Mouse (Mus musculus): ENCODE results near the gene Exoc5.

The Exoc5 gene

DNA sequence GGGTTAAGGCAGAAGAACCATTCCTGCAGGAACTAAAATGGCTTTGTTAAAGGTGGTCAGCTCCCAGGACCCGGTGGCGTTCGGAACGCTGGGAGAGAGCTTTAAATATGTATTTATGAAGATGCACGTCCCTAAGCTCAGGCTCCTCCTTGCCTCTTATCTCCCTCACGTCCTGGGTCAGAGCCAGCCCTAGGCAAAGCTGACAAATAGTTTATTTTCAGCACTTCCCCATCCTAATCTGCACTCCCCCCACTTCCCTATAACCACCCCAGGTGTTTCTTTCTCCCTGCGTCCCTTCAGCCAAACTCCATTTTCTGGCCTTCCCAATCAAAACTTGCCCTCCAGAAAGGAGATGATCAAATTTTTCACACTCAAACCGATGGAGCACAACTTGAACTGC is 80.2 kb downstream of the Exoc5 start:
- no peaks in the 10 kb centered on the region for H3K36me3 ChIP-seq (ENCODE audit: control insufficient read depth, insufficient read depth, low read length, poor library complexity, severe bottlenecking)
- DNase-seq (ENCODE audit: low read depth, low spot score) = no peak
- H3K27me3 ChIP-seq (ENCODE audit: control insufficient read depth, insufficient read depth, low read length, poor library complexity, severe bottlenecking) = no peaks in the 10 kb centered on the region

DNA sequence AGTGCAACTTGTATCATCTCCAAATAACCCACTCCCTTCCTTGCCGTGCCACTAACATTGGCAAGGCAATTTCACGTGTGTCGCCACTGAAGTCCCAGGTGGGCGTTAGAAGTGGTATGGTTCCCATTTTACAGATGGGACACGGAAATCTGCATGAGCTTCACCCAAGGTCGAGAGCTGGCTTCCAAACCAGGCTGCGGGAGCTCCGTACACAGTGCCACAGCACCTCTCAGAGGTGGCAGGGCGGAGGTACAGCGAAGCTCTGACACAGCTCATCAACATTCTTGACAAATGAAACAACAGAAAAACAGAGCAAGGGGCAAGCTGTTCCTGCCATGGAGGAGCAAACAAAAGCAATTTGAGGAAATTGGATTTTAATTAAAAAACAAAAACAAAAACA is 80.8 kb downstream of the Exoc5 start:
- H3K36me3 ChIP-seq (ENCODE audit: control insufficient read depth, insufficient read depth, low read length, poor library complexity, severe bottlenecking) = no peaks in the 10 kb centered on the region
- no peaks in the 10 kb centered on the region for H3K27me3 ChIP-seq (ENCODE audit: control insufficient read depth, insufficient read depth, low read length, poor library complexity, severe bottlenecking)
- DNase-seq (ENCODE audit: low read depth, low spot score) = no peak

DNA sequence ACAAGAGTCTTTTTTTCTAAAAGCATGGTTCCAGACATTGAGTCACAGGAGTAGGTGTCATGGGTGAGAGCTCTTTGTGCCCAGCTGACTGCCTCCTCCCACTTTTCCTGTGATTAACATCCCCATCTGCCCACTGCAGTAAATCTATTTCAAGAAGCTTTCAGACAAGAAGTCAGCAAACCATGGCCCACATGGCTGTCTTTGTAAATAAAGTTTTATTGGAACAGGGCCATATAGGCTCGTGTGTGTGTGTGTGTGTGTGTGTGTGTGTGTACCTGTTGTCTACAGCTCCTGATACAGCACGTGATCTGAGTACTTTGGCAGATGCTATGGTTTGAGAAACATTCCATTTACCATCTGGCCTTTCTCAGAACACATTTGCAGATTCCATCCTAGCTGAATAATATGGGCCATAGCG is 87.5 kb downstream of the Exoc5 start:
- Histone ChIP-seq H3K27me3 (ENCODE audit: control insufficient read depth, insufficient read depth, low read length, poor library complexity, severe bottlenecking) (no peaks in the 10 kb centered on the region), H3K36me3 (ENCODE audit: control insufficient read depth, insufficient read depth, low read length, poor library complexity, severe bottlenecking) (no peaks in the 10 kb centered on the region)
- no peak for DNase-seq (ENCODE audit: low read depth, low spot score)

DNA sequence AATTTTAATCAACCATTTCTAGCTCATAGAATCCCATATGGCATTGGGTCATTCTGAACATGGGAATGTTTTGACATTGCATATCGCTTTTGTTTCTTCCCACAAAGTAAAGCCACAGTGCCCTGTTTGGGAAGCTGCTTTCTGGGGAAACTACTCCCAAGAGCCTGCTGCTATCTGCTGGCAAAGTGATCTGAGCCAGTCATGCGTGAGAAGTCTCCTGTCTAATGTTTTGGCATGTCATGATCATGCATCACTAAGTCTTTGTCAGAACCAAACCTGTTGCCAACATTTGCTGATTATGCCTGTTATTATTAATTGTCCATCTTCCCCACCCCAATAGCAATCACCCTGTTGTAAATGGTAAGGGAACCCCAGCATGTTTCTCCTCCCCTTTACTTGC is 94.9 kb downstream of the Exoc5 start:
- no peak for DNase-seq (ENCODE audit: low read depth, low spot score)
- Histone ChIP-seq H3K27me3 (ENCODE audit: control insufficient read depth, insufficient read depth, low read length, poor library complexity, severe bottlenecking) (no peaks in the 10 kb centered on the region), H3K36me3 (ENCODE audit: control insufficient read depth, insufficient read depth, low read length, poor library complexity, severe bottlenecking) (no peaks in the 10 kb centered on the region)

DNA sequence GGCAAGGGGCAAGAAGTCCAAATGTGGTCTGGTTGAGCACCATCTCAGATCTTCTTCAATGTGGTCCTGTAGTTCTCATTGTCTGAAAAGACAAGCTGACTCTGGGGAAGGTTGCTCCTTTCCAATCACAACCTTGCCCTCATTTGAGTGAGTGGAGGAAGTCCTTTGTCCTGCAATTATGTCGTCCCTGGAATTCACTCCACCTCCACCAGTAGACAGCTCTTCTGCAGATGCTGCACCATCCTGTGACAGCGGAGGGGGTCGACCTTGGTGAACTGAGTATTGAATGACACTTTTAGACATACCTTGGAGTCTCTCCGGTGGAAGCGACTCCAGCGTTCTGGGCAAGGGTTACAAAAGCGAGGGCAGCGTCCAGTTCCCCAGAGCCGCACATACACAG is 97.8 kb downstream of the Exoc5 start:
- DNase-seq (ENCODE audit: low read depth, low spot score) = no peak
- Histone ChIP-seq H3K36me3 (ENCODE audit: control insufficient read depth, insufficient read depth, low read length, poor library complexity, severe bottlenecking) (no peaks in the 10 kb centered on the region), H3K27me3 (ENCODE audit: control insufficient read depth, insufficient read depth, low read length, poor library complexity, severe bottlenecking) (no peaks in the 10 kb centered on the region)

All from splenic B cell, adult 2 months (primary cell).